Mouse (Mus musculus): ENCODE results near the gene Wiz. TPM values are rescaled to one million over a fixed set of nuclear protein-coding genes. Genes with fewer than 3 reads are reported as not detected.
A peak's percentile ranks its signal among the peaks of the same experiment; 100 is the strongest.

The Wiz gene
- total RNA-seq, 2 experiments from 2014 or later, result 32.6 to 34.3 TPM

DNA sequence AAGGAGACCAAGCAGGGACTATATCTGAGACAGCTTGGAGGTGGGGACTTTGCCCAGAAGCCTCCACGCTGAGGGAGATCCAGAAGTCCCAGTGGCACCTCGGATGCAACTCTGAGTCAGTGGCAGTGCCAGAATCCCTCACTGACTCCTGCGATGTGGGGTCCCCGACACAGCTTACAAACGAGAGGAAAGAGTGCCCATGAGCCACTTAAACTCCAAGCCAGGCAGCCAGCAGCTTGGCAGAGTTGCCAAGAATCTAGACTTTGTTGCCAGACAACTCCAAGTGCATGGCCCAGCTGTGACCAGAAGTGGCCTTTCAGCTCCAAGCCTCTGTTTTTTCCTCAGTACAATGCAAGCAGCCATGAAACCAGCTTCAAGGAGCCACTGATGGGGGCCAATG is 5.6 kb downstream of the Wiz start:
- DNase-seq (ENCODE audit: low spot score in 2 of 2), result no peak

GRCm38 (mm10) chr17:32382576-32382975 is 6.7 kb downstream of the Wiz start:
- DNase-seq (ENCODE audit: low spot score in 2 of 2), result peak in 1 of 2 experiments; percentile 49

DNA sequence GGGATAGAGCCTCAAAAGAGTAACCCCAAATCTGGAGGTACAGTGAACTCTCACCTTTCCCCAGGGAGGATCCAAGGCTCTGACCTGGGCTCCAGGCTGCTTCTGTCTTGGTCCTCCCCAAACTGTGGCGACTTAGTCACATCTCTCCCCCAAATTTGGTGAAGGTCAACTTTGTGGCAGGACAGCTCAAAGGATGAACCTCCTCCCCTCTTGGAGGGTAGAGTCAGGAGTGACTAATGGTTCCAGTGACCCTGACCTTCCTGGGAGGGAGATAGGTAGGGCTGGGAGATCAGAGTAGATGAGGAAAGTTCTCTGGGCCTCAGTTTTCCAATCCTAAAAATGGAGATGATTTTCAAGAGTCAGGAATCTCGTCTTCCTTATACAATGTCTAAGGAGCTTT is 10.5 kb downstream of the Wiz start:
- no peak for DNase-seq (ENCODE audit: low spot score in 2 of 2)

GRCm38 (mm10) chr17:32377137-32377536 is 12.1 kb downstream of the Wiz start:
- no peak for DNase-seq (ENCODE audit: low spot score in 2 of 2)

DNA sequence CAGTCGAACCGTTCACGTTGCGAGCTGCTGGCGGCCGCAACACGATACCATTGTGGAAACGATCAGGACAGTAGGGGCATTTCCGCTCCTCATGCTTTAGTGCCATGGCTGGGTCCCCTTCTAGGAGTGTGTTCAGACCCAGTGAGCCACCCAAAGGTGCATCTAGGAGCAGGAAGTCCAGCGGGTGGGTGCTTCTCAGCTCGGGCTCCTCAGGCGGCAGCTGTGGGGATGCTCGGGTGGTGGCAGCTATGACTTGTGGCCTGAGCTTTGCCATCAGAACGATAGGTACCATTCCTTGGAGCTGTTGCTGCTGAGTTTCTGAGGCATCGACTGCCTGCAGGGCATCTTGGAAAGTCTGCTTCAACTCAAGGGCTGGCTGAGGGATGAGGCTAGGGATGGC is 12.8 kb downstream of the Wiz start:
- DNase-seq (ENCODE audit: low spot score in 2 of 2), result no peak

GRCm38 (mm10) chr17:32368991-32369578 is 20.2 kb downstream of the Wiz start:
- no peak for DNase-seq (ENCODE audit: low spot score in 2 of 2)

DNA sequence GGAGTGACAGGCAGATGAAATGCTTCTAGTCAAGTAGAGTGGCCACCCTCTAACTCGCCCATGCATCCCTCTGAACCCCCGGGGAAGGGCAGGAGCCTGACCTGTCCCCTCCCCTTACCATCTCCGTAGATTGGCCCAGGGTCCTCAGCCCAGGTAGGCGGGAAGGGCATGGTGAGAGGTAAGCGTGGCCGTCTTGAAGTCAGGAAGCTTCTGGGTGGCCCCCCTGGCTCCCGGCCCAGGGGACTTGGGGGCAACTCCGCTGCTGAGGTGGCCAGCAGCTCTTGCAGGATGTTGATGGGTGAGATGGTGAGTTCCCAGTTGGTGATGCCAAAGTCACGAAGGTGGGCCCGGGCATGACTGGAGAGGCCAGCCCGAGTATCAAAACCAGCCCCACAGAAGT is 21.5 kb downstream of the Wiz start:
- DNase-seq (ENCODE audit: low spot score in 2 of 2), result peak in 1 of 2 experiments; percentile 15

GRCm38 (mm10) chr17:32365296-32365695 is 23.9 kb downstream of the Wiz start:
- no peak for DNase-seq (ENCODE audit: low spot score in 2 of 2)

- DNase-seq (ENCODE audit: low spot score in 2 of 2), result peak in 1 of 2 experiments; percentile 12
Observed at GRCm38 (mm10) chr17:32364850-32365249, 24.4 kb downstream of the Wiz start.

GRCm38 (mm10) chr17:32364331-32364730 is 24.9 kb downstream of the Wiz start:
- DNase-seq (ENCODE audit: low spot score in 2 of 2), result peak; percentile 72 to 91

- DNase-seq (ENCODE audit: low spot score in 2 of 2), result peak in 1 of 2 experiments; percentile 28
Observed at GRCm38 (mm10) chr17:32363821-32364301, 25.4 kb downstream of the Wiz start.

DNA sequence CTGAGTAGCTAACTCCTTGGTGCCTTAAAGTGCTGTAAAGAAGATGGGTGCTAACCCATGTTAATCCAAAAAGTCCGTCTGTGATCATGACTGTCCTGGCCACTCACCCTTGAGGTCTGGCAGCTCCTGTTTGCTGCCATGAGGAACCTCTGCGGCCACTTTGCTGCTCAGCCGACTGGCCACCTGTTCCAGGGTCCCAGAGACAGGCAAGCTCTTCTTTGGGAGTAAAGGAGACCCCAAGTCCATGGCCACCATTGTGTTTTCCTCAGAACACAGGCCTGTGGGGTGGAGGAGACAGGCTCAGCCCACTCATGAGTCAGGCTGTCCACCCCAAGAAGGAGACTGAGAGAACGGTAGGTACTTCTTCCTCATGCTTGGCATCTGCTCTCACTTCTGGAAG is 26.6 kb downstream of the Wiz start:
- no peak for DNase-seq (ENCODE audit: low spot score in 2 of 2)

GRCm38 (mm10) chr17:32359928-32360327 is 29.3 kb downstream of the Wiz start:
- DNase-seq (ENCODE audit: low spot score in 2 of 2), result no peak

- DNase-seq (ENCODE audit: low spot score in 2 of 2), result no peak
Observed at GRCm38 (mm10) chr17:32358943-32359340, 30.3 kb downstream of the Wiz start.

GRCm38 (mm10) chr17:32358192-32358942 is 30.9 kb downstream of the Wiz start:
- DNase-seq (ENCODE audit: low spot score in 2 of 2), result no peak

DNA sequence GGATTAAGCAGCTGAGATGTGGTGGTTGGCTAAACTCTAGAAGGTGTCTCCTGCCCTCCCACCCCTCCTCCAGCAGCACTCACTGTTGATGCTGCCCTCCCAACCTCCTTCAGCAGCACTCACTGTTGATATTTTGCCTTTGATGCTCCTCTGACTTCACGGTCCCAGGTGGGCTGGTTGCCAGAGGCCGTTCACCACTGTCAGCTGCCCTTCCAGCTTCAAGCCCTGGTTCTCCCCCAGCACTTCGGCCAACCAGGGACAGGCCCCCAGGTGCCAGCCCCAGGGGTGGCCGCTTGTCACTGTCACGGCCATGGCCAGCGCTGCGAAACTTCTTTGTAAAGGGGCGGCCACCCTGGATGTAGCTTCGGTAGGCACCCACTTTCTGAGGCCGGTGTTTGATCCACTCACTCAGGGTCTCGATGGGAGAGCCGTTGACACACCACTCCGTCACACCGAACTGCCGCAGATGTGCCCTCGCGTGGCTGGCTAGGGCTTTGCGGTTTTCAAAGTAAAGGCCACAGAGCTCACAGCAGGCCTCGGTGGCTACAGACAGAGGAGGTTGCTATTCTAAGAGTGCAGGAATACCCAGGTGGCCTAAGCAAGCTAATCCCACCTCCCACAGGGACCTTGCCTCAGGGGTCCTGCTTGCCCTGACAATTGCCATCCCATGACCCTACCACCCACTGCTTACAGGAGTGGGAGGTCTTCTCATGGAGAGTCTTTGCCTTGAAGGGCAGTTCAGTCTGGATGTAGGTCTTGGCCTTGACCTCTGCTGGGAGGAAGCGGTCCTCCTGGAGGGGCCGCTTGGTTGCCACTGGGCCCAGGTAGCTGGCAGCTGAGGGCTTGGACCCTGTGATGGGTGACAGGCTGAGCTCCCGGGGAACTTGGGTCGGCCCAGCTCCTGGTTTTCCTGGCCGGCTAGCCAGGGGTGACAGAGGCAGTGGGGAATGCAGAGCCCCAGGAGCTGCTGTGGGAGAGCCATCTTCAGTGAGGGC is 32.2 kb downstream of the Wiz start:
- no peak for DNase-seq (ENCODE audit: low spot score in 2 of 2)

- DNase-seq (ENCODE audit: low spot score in 2 of 2), result no peak
Observed at GRCm38 (mm10) chr17:32356281-32356680, 33.0 kb downstream of the Wiz start.

DNA sequence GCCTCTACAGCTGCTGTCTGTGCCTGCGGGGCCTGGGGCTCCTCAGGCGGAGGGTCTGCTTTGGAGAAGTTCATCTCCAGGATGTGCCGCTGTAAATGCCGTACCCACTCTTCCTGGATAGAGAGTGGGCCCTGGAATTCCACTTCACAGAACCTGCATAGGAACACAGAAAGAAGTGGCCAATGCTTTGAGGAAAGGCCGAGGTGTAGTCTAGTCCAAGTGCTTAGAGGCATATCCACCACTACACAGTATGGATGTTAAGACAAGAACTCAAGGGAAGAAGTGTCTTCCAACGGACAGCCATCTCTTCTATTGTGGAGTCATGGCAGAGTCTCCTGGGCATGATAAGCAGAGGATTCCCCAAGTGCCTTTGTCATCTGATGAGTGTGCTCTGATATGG is 34.2 kb downstream of the Wiz start:
- no peak for DNase-seq (ENCODE audit: low spot score in 2 of 2)

DNA sequence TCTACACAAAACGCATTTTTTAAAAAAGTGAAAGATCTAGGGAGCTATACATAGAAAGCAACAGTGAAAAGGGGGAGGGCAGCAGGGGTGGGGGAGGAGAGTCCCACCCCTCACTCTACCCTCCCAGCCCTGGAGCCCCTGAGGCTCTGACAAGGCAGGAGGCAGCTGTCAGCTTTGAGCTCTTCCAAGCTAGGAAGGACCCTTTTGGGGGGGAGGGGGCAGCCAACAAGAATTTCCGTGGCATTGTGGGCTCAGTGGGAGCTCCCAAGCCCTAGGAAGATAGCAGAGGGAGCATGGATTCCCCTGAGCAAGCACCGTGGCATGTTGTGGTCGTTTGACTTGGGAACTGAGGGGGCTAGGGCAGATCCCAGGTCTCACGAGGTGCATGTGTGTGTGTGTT is 35.0 kb downstream of the Wiz start:
- no peak for DNase-seq (ENCODE audit: low spot score in 2 of 2)

DNA sequence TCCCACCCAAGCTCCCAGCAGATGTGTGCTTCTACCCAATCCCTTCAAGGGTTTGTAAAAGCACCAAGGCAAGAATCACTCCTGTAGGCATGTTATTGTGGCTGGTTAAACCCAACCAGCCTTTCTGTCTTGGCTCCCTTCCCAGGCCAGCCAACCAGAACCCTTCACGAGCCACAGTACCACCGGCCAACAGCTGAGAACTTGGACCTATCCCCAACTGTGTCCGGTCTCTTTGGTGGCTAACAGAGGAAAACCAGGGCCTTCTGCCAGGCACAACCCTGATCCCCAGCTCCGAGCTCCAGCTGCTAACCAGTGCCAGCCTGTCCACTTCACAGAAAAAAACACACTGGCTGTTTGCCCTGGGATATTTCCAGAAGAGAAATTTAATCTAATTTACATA is 35.5 kb downstream of the Wiz start:
- DNase-seq (ENCODE audit: low spot score in 2 of 2), result peak in 1 of 2 experiments; percentile 74

DNA sequence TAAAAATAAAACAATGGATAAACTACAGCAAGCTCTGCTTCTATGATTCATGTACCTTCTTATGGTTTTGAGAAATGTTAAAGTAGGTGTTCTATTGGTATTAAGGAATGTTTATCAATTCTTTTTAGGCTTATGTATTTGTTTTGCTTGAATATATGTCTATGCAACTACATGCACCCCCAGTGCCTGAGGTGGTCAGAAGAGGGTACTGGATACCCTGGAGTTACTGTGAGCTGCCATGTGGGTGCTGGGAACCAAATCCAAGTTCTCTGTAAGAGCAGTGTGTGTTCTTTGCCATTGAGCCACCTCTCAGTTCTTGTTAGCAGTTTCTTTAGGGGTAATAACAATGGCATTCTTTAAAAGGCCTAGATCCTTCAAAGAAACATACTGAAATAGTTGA is 37.5 kb downstream of the Wiz start:
- DNase-seq (ENCODE audit: low spot score in 2 of 2), result no peak

DNA sequence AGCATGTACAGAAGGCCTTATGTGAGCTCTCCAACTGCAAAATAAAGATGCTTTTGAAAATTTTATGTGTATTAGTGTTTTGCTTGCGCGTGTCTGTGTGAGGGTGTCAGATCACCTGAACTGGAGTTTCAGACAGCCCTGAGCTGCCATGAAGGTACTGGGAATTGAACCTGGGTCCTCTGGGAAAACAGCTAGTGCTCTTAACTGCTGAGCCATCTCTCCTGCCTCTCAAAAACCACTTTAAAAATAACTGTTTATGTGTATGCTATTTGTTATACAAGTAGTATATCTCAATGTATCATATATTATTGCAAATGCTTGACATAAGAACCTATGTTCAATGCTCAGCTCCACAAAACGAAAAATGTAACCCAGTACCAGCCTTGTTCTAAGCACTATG is 38.0 kb downstream of the Wiz start:
- no peak for DNase-seq (ENCODE audit: low spot score in 2 of 2)

All from gastrocnemius, postnatal 4 days (tissue).